Mouse (Mus musculus): Measurements from ENCODE around the gene B3gnt2.

GRCm38 (mm10) chr11:22719570-22719969, 141.2 kb downstream of the B3gnt2 start:
- TF ChIP-seq CTCF (IDR thresholded peaks at IDR 0.05 in 2 of 3, conservative IDR thresholded peaks at IDR 0.05 in 1 of 3; ENCODE audit: control insufficient read depth in 1 of 3, insufficient read depth in 1 of 3, low read depth in 2 of 3, low read length in 3 of 3, poor library complexity in 1 of 3, severe bottlenecking in 1 of 3): no peak
- TF ChIP-seq CHD1 (IDR thresholded peaks at IDR 0.05; ENCODE audit: low read depth, low read length): no peak
- TF ChIP-seq POLR2AphosphoS2 (IDR thresholded peaks at IDR 0.05; ENCODE audit: low read length): no peak
- TF ChIP-seq MAX (IDR thresholded peaks at IDR 0.05; ENCODE audit: low read length): no peak
- no peak for TF ChIP-seq NRF1 (IDR thresholded peaks at IDR 0.05; ENCODE audit: insufficient read depth, low read depth, low read length, poor library complexity, severe bottlenecking)
- no peak for TF ChIP-seq EP300 (IDR thresholded peaks at IDR 0.05; ENCODE audit: low read depth in 1 of 2, low read length in 2 of 2)
- no peak for TF ChIP-seq RCOR1 (IDR thresholded peaks at IDR 0.05; ENCODE audit: low read depth, low read length)
- no peak for TF ChIP-seq POLR2A (IDR thresholded peaks at IDR 0.05; ENCODE audit: control insufficient read depth in 1 of 2, insufficient read depth in 1 of 2, low read depth in 1 of 2, low read length in 2 of 2, poor library complexity in 1 of 2)
